Mouse (Mus musculus) MEL-GATA-1-ER (cell line): ENCODE data around the gene Dpy19l3.

Experiments used
- DNase-seq: peaks from one replicate; pipeline ENCODE4 v3.0.0-alpha.2; 2012; ENCODE audit warnings: low read depth; ENCODE audit errors: extremely low read depth

Gene Dpy19l3

GRCm38 (mm10) chr7:35688781-35689349 lies 65.4 kb downstream of the Dpy19l3 start:
- DNase-seq, result no peak

GRCm38 (mm10) chr7:35688276-35688675 lies 66.0 kb downstream of the Dpy19l3 start:
- DNase-seq, result no peak

- DNase-seq, result no peak
These were observed 67.0 kb downstream of the Dpy19l3 start for GRCm38 (mm10) chr7:35687229-35687628.

GRCm38 (mm10) chr7:35686756-35687155 lies 67.5 kb downstream of the Dpy19l3 start:
- no peak for DNase-seq

- DNase-seq, result no peak
These were observed 68.0 kb downstream of the Dpy19l3 start for GRCm38 (mm10) chr7:35686216-35686615.

GRCm38 (mm10) chr7:35683409-35684122 lies 70.7 kb downstream of the Dpy19l3 start:
- no peak for DNase-seq

GRCm38 (mm10) chr7:35681559-35681958 lies 72.7 kb downstream of the Dpy19l3 start:
- DNase-seq, result no peak

GRCm38 (mm10) chr7:35678976-35679375 lies 75.3 kb downstream of the Dpy19l3 start:
- no peak for DNase-seq

- no peak for DNase-seq
These were observed 85.9 kb downstream of the Dpy19l3 start for GRCm38 (mm10) chr7:35668066-35669041.

- no peak for DNase-seq
These were observed 90.4 kb downstream of the Dpy19l3 start for GRCm38 (mm10) chr7:35663790-35664376.

- no peak for DNase-seq
These were observed 95.1 kb downstream of the Dpy19l3 start for GRCm38 (mm10) chr7:35659173-35659572.

- no peak for DNase-seq
These were observed 96.4 kb downstream of the Dpy19l3 start for GRCm38 (mm10) chr7:35657829-35658228.

- no peak for DNase-seq
These were observed 102.5 kb downstream of the Dpy19l3 start for GRCm38 (mm10) chr7:35651583-35652270.

GRCm38 (mm10) chr7:35650716-35651410 lies 103.4 kb downstream of the Dpy19l3 start:
- no peak for DNase-seq

GRCm38 (mm10) chr7:35649071-35649470 lies 105.2 kb downstream of the Dpy19l3 start:
- peak; percentile 71 for DNase-seq

GRCm38 (mm10) chr7:35648239-35649069 lies 105.8 kb downstream of the Dpy19l3 start:
- no peak for DNase-seq

GRCm38 (mm10) chr7:35647101-35647698 lies 107.1 kb downstream of the Dpy19l3 start, which contains the start of gene Pdcd5:
TSS of gene Pdcd5 (minus strand) at chr7:35647521.
- DNase-seq, result peak; percentile 92

- DNase-seq, result no peak
These were observed 107.8 kb downstream of the Dpy19l3 start for GRCm38 (mm10) chr7:35646317-35647081.
